Mouse (Mus musculus): ENCODE measurements around the gene Rasl2-9. TPM values are rescaled to one million over a fixed set of nuclear protein-coding genes. Genes with fewer than 3 reads are reported as not detected.

Gene Rasl2-9
- polyA plus RNA-seq, 1 experiment from 2014 or later, result 0.50 TPM

- no peak overlapping the region for H3K4me2 ChIP-seq (replicated peaks; ENCODE audit: low read depth)
- H3K27me3 ChIP-seq (ENCODE audit: control insufficient read depth, insufficient read depth, low read length), result no peaks in the 10 kb centered on the region
- no peaks in the 10 kb centered on the region for H3K9me3 ChIP-seq (ENCODE audit: control insufficient read depth, low read length)
- 79% methylated on average over 5 of the region's 6 CpGs for WGBS
- H3K36me3 ChIP-seq (ENCODE audit: control insufficient read depth, insufficient read depth, low read length), result peaks cover 43% of the 10 kb centered on the region
- TF ChIP-seq EP300 (optimal IDR thresholded peaks at IDR 0.05) (no peak), CTCF (IDR thresholded peaks at IDR 0.05; ENCODE audit: low read depth) (no peak)
- no peak for ATAC-seq (ENCODE audit: low FRiP score, low TSS enrichment)
- no peaks in the 10 kb centered on the region for H3K4me1 ChIP-seq (replicated peaks; ENCODE audit: control insufficient read depth, insufficient read depth)
- no peak overlapping the region for H3K27ac ChIP-seq (replicated peaks)
- no peak overlapping the region for H3K9ac ChIP-seq (ENCODE audit: low read length)
- H3K4me3 ChIP-seq (ENCODE audit: low read depth, low read length), result no peak overlapping the region
- no peak for DNase-seq (ENCODE audit: low spot score)
Measured at GRCm38 (mm10) chr7:5092381-5092780, 33.4 kb downstream of the Rasl2-9 start.

GRCm38 (mm10) chr7:5091008-5091728 lies 34.6 kb downstream of the Rasl2-9 start:
- Histone ChIP-seq H3K27me3 (ENCODE audit: control insufficient read depth, insufficient read depth, low read length) (no peaks in the 10 kb centered on the region), H3K4me1 (replicated peaks; ENCODE audit: control insufficient read depth, insufficient read depth) (no peaks in the 10 kb centered on the region), H3K36me3 (ENCODE audit: control insufficient read depth, insufficient read depth, low read length) (peaks cover 36% of the 10 kb centered on the region), H3K9ac (ENCODE audit: low read length) (no peak overlapping the region), H3K27ac (replicated peaks) (no peak overlapping the region), H3K4me2 (replicated peaks; ENCODE audit: low read depth) (no peak overlapping the region), H3K9me3 (ENCODE audit: control insufficient read depth, low read length) (no peaks in the 10 kb centered on the region), H3K4me3 (ENCODE audit: low read depth, low read length) (no peak overlapping the region)
- ATAC-seq (ENCODE audit: low FRiP score, low TSS enrichment) (no peak), DNase-seq (ENCODE audit: low spot score) (no peak)
- WGBS, result 89% methylated on average over 15 of the region's 15 CpGs
- no peak for TF ChIP-seq EP300 (optimal IDR thresholded peaks at IDR 0.05)
- no peak for TF ChIP-seq CTCF (IDR thresholded peaks at IDR 0.05; ENCODE audit: low read depth)

- Histone ChIP-seq H3K36me3 (ENCODE audit: control insufficient read depth, insufficient read depth, low read length) (peaks cover 33% of the 10 kb centered on the region), H3K27me3 (ENCODE audit: control insufficient read depth, insufficient read depth, low read length) (no peaks in the 10 kb centered on the region), H3K4me1 (replicated peaks; ENCODE audit: control insufficient read depth, insufficient read depth) (no peaks in the 10 kb centered on the region), H3K9ac (ENCODE audit: low read length) (no peak overlapping the region), H3K27ac (replicated peaks) (no peak overlapping the region), H3K4me2 (replicated peaks; ENCODE audit: low read depth) (no peak overlapping the region), H3K9me3 (ENCODE audit: control insufficient read depth, low read length) (no peaks in the 10 kb centered on the region), H3K4me3 (ENCODE audit: low read depth, low read length) (no peak overlapping the region)
- TF ChIP-seq CTCF (IDR thresholded peaks at IDR 0.05; ENCODE audit: low read depth) (no peak), EP300 (optimal IDR thresholded peaks at IDR 0.05) (no peak)
- WGBS, result 90% methylated on average over 15 of the region's 15 CpGs
- ATAC-seq (ENCODE audit: low FRiP score, low TSS enrichment) (no peak), DNase-seq (ENCODE audit: low spot score) (no peak)
Measured at GRCm38 (mm10) chr7:5089853-5090252, 35.9 kb downstream of the Rasl2-9 start.

- 67% methylated on average over 4 of the region's 4 CpGs for WGBS
Measured at GRCm38 (mm10) chr7:5087886-5088285, 37.9 kb downstream of the Rasl2-9 start.

GRCm38 (mm10) chr7:5086921-5087440 lies 38.8 kb downstream of the Rasl2-9 start:
- Histone ChIP-seq H3K4me1 (replicated peaks; ENCODE audit: control insufficient read depth, insufficient read depth) (no peaks in the 10 kb centered on the region), H3K4me3 (ENCODE audit: low read depth, low read length) (no peak overlapping the region), H3K27me3 (ENCODE audit: control insufficient read depth, insufficient read depth, low read length) (no peaks in the 10 kb centered on the region), H3K4me2 (replicated peaks; ENCODE audit: low read depth) (no peak overlapping the region), H3K36me3 (ENCODE audit: control insufficient read depth, insufficient read depth, low read length) (peaks cover 13% of the 10 kb centered on the region), H3K9me3 (ENCODE audit: control insufficient read depth, low read length) (no peaks in the 10 kb centered on the region), H3K27ac (replicated peaks) (no peak overlapping the region), H3K9ac (ENCODE audit: low read length) (no peak overlapping the region)
- no peak for DNase-seq (ENCODE audit: low spot score)
- no peak for ATAC-seq (ENCODE audit: low FRiP score, low TSS enrichment)
- 75% methylated on average over 5 of the region's 5 CpGs for WGBS
- no peak for TF ChIP-seq CTCF (IDR thresholded peaks at IDR 0.05; ENCODE audit: low read depth)
- TF ChIP-seq EP300 (optimal IDR thresholded peaks at IDR 0.05), result no peak

More at GRCm38 (mm10) chr7:5087886-5088285, 37.9 kb downstream of the Rasl2-9 start:
- H3K27me3 ChIP-seq (ENCODE audit: control insufficient read depth, insufficient read depth, low read length), result no peaks in the 10 kb centered on the region
- peak; percentile 63 for ATAC-seq (ENCODE audit: low FRiP score, low TSS enrichment)
- no peak overlapping the region for H3K9ac ChIP-seq (ENCODE audit: low read length)
- H3K4me1 ChIP-seq (replicated peaks; ENCODE audit: control insufficient read depth, insufficient read depth), result no peaks in the 10 kb centered on the region
- no peak overlapping the region for H3K4me3 ChIP-seq (ENCODE audit: low read depth, low read length)
- TF ChIP-seq CTCF (IDR thresholded peaks at IDR 0.05; ENCODE audit: low read depth), result no peak
- TF ChIP-seq EP300 (optimal IDR thresholded peaks at IDR 0.05), result no peak
- H3K27ac ChIP-seq (replicated peaks), result no peak overlapping the region
- no peaks in the 10 kb centered on the region for H3K9me3 ChIP-seq (ENCODE audit: control insufficient read depth, low read length)
- peaks cover 20% of the 10 kb centered on the region for H3K36me3 ChIP-seq (ENCODE audit: control insufficient read depth, insufficient read depth, low read length)
- DNase-seq (ENCODE audit: low spot score), result no peak
- no peak overlapping the region for H3K4me2 ChIP-seq (replicated peaks; ENCODE audit: low read depth)

GRCm38 (mm10) chr7:5085512-5085911 lies 40.2 kb downstream of the Rasl2-9 start:
- Histone ChIP-seq H3K27me3 (ENCODE audit: control insufficient read depth, insufficient read depth, low read length) (no peaks in the 10 kb centered on the region), H3K4me1 (replicated peaks; ENCODE audit: control insufficient read depth, insufficient read depth) (0 out of 2 replicates have a peak, but pooled peaks cover 2% of the 10 kb centered on the region), H3K4me3 (ENCODE audit: low read depth, low read length) (no peak overlapping the region), H3K9me3 (ENCODE audit: control insufficient read depth, low read length) (no peaks in the 10 kb centered on the region), H3K36me3 (ENCODE audit: control insufficient read depth, insufficient read depth, low read length) (peaks cover 11% of the 10 kb centered on the region), H3K4me2 (replicated peaks; ENCODE audit: low read depth) (no peak overlapping the region), H3K9ac (ENCODE audit: low read length) (no peak overlapping the region), H3K27ac (replicated peaks) (no peak overlapping the region)
- 85% methylated on average over 1 of the region's 1 CpGs for WGBS
- DNase-seq (ENCODE audit: low spot score), result no peak
- no peak for TF ChIP-seq CTCF (IDR thresholded peaks at IDR 0.05; ENCODE audit: low read depth)
- ATAC-seq (ENCODE audit: low FRiP score, low TSS enrichment), result no peak
